Mouse (Mus musculus) limb, embryonic 12.5 days (tissue): Measurements from ENCODE around the gene Dhx37. TPM values are rescaled to one million over a fixed set of nuclear protein-coding genes. Genes with fewer than 3 reads are reported as not detected.
"Not testable (repeated sequence)": the region's sequence is repeated elsewhere in the genome, so short reads cannot be mapped to it uniquely, and the experiment has no call there.

Experiments used
- ATAC-seq: fragments of 200-750 bp; cut with Nextera tagmentation; 2 replicates; pipeline ENCODE4 v1.8.0; 2017; ENCODE audit warnings: low read depth, moderate TSS enrichment; ENCODE audit not compliant: insufficient number of reproducible peaks, insufficient read depth, low FRiP score, low TSS enrichment
- H3K27ac ChIP-seq: fragments of 300-500 bp; sonication (generic); 2 replicates; pipeline ENCODE4 v1.5.1; 2016; ENCODE audit warnings: mild to moderate bottlenecking, moderate library complexity
- H3K27me3 ChIP-seq: fragments of 300-500 bp; sonication (generic); 2 replicates; pipeline ENCODE4 v1.6.1; 2016; ENCODE audit warnings: mild to moderate bottlenecking, moderate library complexity
- H3K36me3 ChIP-seq: fragments of 300-500 bp; sonication (generic); 2 replicates; pipeline ENCODE4 v1.6.1; 2016; ENCODE audit warnings: mild to moderate bottlenecking, moderate library complexity
- H3K4me1 ChIP-seq: fragments of 300-500 bp; sonication (generic); replicated peaks from 2 replicates; pipeline ENCODE4 v1.6.1; 2016
- H3K4me2 ChIP-seq: fragments of 300-500 bp; sonication (generic); 2 replicates; pipeline ENCODE4 v1.6.1; 2016; ENCODE audit warnings: mild to moderate bottlenecking, moderate library complexity
- H3K4me3 ChIP-seq: fragments of 300-500 bp; sonication (generic); replicated peaks from 2 replicates; pipeline ENCODE4 v1.5.1; 2016; ENCODE audit warnings: mild to moderate bottlenecking
- H3K9ac ChIP-seq: fragments of 300-500 bp; sonication (generic); replicated peaks from 2 replicates; pipeline ENCODE4 v1.6.1; 2016; ENCODE audit warnings: mild to moderate bottlenecking, moderate library complexity
- H3K9me3 ChIP-seq: fragments of 300-500 bp; sonication (generic); 2 replicates; pipeline ENCODE4 v1.6.1; 2016; ENCODE audit warnings: mild to moderate bottlenecking, moderate library complexity
- WGBS: fragments of 180-500 bp; shearing (Covaris S2); methylation state at CpG from one replicate; pipeline ENCODE4 v1.1.7; 2016; 5-methylcytosine and 5-hydroxymethylcytosine counted together
- polyA plus RNA-seq: library from polyadenylated mRNA; unstranded; fragments of >200 nt; fragmentation: Nextera tagmentation; extraction: Ambion mirVana; gene quantifications from 2 replicates; pipeline ENCODE4 v1.2.1, GENCODE M21; 2016

Gene Dhx37
- polyA plus RNA-seq, 1 experiment from 2014 or later: 16.1 TPM

DNA sequence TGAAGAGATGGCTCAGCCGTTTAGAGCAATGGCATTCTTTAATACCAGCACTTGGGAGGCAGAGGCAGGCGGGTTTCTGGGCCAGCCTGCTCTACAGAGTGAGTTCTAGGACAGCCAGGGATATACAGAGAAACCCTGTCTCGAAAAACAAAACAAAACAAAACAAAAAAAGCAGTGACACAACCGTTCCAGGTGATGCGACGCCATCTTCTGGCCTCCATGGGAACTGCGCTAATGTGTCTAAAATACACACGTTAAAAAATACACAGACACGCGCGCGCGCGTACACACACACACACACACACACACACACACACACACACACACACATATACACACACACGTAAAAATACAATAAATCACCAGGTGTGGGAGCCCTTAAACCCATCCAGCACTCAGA lies 426 bp upstream of the Dhx37 start:
- H3K9me3 ChIP-seq, H3K27ac ChIP-seq, H3K27me3 ChIP-seq, H3K9ac ChIP-seq: not testable (repeated sequence)
- H3K36me3 ChIP-seq: peaks cover 25% of the 10 kb centered on the region
- peak overlapping the region; percentile 97 for H3K4me2 ChIP-seq
- ATAC-seq: peak; percentile 33; the same call in 1 of the 2 replicates
- WGBS: 54% methylated on average over 15 of the region's 15 CpGs
- H3K4me3 ChIP-seq: peak overlapping the region; percentile 93
- peaks cover 12% of the 10 kb centered on the region for H3K4me1 ChIP-seq

DNA sequence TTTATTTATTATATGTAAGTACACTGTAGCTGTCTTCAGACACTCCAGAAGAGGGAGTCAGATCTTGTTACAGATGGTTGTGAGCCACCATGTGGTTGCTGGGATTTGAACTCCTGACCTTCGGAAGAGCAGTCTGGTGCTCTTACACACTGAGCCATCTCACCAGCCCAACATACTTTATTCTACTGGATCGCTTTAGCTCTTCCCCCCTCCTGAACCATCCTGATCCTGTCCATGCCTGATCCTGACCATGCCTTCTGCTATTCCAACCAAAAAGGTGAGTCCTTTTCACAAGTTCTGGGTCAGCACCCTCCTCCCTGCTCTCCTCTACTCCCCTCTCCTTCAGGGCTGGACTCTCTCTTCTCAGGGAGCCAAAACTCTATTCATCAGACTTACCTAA lies 1.6 kb downstream of the Dhx37 start:
- WGBS: 87% methylated on average over 2 of the region's 2 CpGs
- not testable (repeated sequence) for H3K27me3 ChIP-seq, H3K9me3 ChIP-seq, H3K27ac ChIP-seq, H3K4me3 ChIP-seq, ATAC-seq
- peak overlapping the region; percentile 97; the same call in 1 of the 2 replicates for H3K4me2 ChIP-seq
- peaks cover 12% of the 10 kb centered on the region for H3K4me1 ChIP-seq
- H3K9ac ChIP-seq: peak overlapping the region; percentile 89
- peaks cover 45% of the 10 kb centered on the region for H3K36me3 ChIP-seq

DNA sequence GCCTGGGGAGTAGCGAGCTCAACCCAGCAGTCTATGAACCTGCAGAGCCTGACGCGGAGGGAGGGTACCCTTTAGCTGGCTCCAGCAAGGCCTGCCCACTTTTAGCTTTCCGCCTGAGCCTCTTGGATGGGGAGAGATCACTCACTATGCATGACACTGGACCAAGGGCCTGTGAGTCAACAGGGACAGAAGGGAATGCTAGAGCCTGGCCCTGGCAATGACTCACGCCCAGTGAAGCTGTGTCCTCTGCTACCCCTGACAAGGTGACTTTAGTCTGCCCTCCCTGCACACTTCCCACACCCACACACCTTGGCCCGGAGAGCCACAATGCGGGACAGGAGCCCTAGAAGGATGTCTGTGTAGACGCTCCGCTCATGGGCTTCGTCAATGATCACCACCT lies 7.6 kb downstream of the Dhx37 start:
- H3K9me3 ChIP-seq: no peaks in the 10 kb centered on the region
- H3K4me1 ChIP-seq: no peaks in the 10 kb centered on the region
- H3K4me2 ChIP-seq: no peak overlapping the region
- H3K27ac ChIP-seq: no peak overlapping the region
- H3K4me3 ChIP-seq: no peak overlapping the region
- H3K9ac ChIP-seq: no peak overlapping the region
- peaks cover 100% of the 10 kb centered on the region for H3K36me3 ChIP-seq
- whole genome bisulfite sequencing: 95% methylated on average over 10 of the region's 10 CpGs
- H3K27me3 ChIP-seq: no peaks in the 10 kb centered on the region
- no peak for ATAC-seq

DNA sequence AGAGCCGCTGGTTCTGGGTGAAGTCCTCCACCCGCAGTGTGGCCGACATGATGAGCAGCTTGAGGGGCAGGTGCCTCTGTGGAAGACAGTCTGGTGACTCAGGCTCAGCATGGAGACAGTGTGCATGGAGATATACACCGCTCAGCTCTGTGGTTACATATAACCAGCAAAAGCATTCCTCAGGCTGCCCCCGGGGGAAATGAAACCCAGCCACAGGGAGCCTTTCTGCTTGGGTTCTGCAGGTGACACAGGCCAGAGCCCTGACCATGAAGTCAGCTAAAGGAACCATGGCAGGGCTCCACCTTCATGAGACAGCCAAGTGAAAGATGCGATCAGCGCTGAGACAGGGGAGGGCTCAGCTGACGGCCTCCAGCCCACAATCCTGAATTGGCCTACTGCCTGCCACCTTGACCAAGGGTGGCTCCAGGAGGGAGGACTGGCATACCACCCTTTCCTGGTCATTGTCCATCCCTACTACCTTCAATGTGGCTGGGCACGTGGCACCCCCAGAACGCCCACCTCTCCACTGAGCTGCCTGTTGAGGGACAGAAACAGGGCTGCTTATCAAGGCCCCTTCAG lies 8.1 kb downstream of the Dhx37 start:
- Histone ChIP-seq H3K27me3 (no peaks in the 10 kb centered on the region), H3K36me3 (peaks cover 100% of the 10 kb centered on the region), H3K4me1 (no peaks in the 10 kb centered on the region), H3K4me2 (no peak overlapping the region), H3K9me3 (no peaks in the 10 kb centered on the region), H3K27ac (no peak overlapping the region), H3K4me3 (no peak overlapping the region), H3K9ac (no peak overlapping the region)
- 92% methylated on average over 10 of the region's 10 CpGs for WGBS
- no peak for ATAC-seq

DNA sequence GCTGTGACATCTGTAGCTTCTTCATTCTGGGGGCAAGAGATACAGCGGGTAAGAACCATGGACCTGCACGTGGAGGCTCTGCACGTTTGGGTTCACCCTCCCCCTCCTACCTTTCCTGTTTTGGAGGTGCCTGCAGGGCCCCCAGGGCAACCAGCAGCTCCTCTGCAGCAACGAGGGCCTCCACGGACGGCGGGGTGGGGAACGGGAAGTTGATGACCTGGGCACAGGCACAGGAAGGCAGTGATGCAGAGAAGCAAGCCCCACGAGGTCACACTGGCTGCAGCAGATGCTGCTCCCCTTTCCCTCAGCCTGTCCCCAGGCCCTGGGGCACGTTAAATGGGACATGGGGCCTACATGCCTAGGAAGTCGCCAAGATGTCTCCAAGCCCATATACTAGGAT lies 14.8 kb downstream of the Dhx37 start:
- Histone ChIP-seq H3K36me3 (peaks cover 99% of the 10 kb centered on the region), H3K4me1 (no peaks in the 10 kb centered on the region), H3K4me2 (no peak overlapping the region), H3K9me3 (no peaks in the 10 kb centered on the region), H3K27me3 (no peaks in the 10 kb centered on the region), H3K4me3 (no peak overlapping the region), H3K9ac (no peak overlapping the region), H3K27ac (no peak overlapping the region)
- WGBS: 83% methylated on average over 11 of the region's 11 CpGs
- no peak for ATAC-seq

DNA sequence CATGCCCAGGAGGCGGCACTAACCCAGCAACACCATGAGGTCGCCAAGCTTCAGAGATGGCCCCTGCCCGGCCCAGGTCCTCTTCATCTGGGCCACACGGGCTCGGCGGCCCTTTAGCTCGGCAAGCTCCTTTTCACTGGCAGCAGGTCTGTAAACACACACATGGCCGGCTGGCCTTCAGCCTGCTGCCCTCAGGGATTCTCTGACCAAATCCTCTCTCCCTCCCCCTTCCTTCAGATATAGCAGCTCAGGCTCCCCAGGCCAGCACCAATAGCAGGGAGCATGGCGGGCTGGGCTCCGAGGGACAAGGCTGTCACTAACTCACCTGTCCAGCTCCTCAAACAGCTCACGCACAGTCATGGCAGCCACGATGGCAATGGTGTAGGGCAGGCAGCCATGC lies 15.3 kb downstream of the Dhx37 start:
- Histone ChIP-seq H3K4me1 (no peaks in the 10 kb centered on the region), H3K4me2 (no peak overlapping the region), H3K9ac (no peak overlapping the region), H3K4me3 (no peak overlapping the region), H3K27ac (no peak overlapping the region), H3K36me3 (peaks cover 99% of the 10 kb centered on the region), H3K9me3 (no peaks in the 10 kb centered on the region), H3K27me3 (no peaks in the 10 kb centered on the region)
- no peak for ATAC-seq
- 90% methylated on average over 12 of the region's 12 CpGs for WGBS

DNA sequence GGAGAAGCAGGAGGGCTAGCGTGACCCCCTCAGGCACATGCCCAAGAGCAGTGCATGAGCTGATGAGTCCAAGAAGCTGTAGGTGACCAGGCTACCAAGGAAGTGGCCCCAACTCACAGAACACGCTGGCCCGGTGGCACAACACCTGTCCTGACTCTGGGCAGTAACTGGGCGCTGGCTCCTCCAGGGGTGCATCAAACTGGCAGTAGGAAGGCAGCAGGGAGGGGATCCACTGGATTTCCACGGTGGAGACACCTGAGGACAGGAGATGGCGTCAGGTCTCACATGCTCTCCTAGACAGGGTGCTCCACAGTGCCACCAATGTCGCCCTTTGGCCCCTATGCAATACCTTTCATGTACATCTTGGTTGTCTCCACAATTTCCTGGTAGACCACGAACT lies 17.7 kb downstream of the Dhx37 start:
- ATAC-seq: no peak
- whole genome bisulfite sequencing: 88% methylated on average over 8 of the region's 8 CpGs
- H3K4me3 ChIP-seq: no peak overlapping the region
- no peak overlapping the region for H3K4me2 ChIP-seq
- H3K4me1 ChIP-seq: no peaks in the 10 kb centered on the region
- H3K9ac ChIP-seq: no peak overlapping the region
- peaks cover 81% of the 10 kb centered on the region for H3K36me3 ChIP-seq
- H3K27ac ChIP-seq: no peak overlapping the region
- no peaks in the 10 kb centered on the region for H3K27me3 ChIP-seq
- H3K9me3 ChIP-seq: no peaks in the 10 kb centered on the region

DNA sequence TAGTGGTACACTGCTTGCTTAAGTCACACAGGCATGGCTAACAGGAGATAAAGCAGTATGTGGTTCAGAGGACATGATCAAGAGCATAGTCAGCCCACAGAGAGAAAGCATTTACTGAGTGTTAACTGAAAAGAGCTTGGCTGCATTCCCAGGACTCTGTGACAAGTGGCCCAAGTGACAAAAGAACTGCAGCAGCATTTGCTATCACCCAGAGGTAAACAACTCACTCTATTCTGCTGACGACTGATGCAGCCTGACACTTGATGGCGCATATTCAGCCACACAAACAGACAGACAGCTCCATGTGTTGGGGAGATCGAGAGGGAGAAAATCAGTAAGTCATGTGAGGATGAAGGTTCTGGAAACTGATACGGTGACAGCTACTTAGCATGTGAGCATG lies 20.2 kb downstream of the Dhx37 start:
- no peak for ATAC-seq

DNA sequence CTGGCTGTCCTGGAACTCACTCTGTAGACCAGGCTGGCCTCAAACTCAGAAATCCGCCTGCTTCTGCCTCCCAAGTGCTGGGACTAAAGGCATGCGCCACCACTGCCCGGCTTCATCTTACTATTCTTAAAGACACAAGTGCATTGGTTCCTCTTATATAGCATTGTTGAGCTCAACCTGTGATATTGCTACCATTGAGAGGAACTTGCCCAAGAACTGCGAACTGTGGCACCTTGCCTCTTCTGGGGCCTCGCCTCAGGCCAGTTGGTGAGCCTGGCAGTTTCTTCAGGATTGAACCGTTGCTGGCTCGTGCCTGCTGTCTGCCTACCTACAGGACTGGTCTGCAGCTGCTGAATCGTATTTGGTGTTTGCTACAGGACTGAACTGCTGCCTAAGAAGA lies 21.4 kb downstream of the Dhx37 start:
- H3K36me3 ChIP-seq: peaks cover 45% of the 10 kb centered on the region
- H3K27me3 ChIP-seq, H3K4me1 ChIP-seq, H3K27ac ChIP-seq, H3K9me3 ChIP-seq, H3K9ac ChIP-seq, H3K4me3 ChIP-seq, ATAC-seq, H3K4me2 ChIP-seq: not testable (repeated sequence)
- 91% methylated on average over 8 of the region's 8 CpGs for WGBS

More for the DNA sequence above, 20.2 kb downstream of the Dhx37 start:
- H3K27me3 ChIP-seq: no peaks in the 10 kb centered on the region
- H3K27ac ChIP-seq: no peak overlapping the region
- no peaks in the 10 kb centered on the region for H3K9me3 ChIP-seq
- H3K4me2 ChIP-seq: no peak overlapping the region
- peaks cover 57% of the 10 kb centered on the region for H3K36me3 ChIP-seq
- H3K4me1 ChIP-seq: peaks cover 8% of the 10 kb centered on the region; the same call in 1 of the 2 replicates
- no peak overlapping the region for H3K9ac ChIP-seq
- WGBS: 90% methylated on average over 4 of the region's 4 CpGs
- no peak overlapping the region for H3K4me3 ChIP-seq

DNA sequence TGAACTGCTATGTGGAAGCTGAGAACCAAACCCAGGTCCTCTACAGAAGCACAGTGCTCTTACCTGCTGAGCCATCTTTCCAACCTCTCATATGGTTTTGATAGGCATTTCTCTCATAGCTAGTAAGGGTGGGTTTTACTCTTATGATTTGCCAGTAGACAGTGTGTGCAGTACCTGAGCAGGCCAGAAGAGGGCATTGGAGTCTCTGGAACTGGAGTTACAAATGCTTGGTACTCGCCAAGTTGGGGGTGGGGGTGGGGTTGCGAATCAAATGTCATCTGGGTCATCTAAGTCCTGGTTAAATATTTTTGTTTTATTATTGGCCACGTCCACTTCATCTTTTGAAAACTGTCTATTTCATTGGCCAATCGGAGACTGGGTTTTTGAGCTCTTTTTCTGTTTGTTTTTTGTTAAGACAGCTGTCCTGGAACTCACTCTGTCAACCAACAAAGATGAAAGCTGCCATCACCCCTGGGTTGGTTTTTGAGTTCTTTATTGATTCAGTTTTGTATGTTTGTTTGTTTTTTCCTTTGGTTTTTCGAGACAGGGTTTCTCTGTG lies 21.9 kb downstream of the Dhx37 start:
- no peak overlapping the region for H3K9ac ChIP-seq

DNA sequence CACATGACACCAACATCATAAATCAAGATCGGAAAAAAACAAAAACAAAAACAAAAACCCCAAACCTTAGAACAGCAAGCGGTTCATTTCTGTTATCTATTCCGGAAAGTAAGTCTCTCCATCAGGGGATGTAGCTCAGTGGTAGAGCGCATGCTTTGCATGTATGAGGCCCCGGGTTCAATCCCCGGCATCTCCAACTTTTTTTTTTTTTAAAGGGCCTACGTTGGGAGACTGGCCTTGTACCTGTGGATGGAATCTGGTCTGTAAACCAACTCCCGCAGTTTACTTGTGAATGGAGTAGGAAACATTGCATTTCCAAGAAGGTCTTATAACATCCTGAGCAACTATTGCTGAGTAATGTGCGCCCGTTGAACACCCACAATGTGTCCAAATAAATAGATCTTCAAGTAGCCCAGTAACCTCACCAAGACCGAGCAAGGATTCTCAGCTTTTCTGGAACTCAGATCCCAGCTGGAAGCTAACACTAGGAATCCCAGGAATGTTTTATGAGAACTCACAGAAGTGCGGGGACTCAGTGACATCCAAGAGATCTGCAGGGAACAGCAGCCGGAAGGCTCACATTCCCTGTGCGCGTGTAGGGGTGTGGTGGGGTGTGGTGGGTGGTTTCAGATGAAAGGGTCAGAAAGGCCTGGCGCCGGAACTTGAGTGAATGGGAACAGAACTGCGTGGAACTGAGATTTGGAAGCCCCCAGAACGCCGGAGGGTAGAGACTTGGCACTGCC lies 24.4 kb downstream of the Dhx37 start:
- Histone ChIP-seq H3K36me3 (peaks cover 15% of the 10 kb centered on the region), H3K9ac (no peak overlapping the region; the same call in 1 of the 2 replicates), H3K27ac (no peak overlapping the region), H3K4me3 (peak overlapping the region; percentile 31), H3K9me3 (no peaks in the 10 kb centered on the region), H3K4me1 (peaks cover 17% of the 10 kb centered on the region), H3K27me3 (no peaks in the 10 kb centered on the region), H3K4me2 (peak overlapping the region; percentile 41)
- 6% methylated on average over 20 of the region's 20 CpGs for WGBS
- no peak for ATAC-seq

More for the DNA sequence above, 21.9 kb downstream of the Dhx37 start:
- peaks cover 40% of the 10 kb centered on the region for H3K36me3 ChIP-seq
- H3K4me3 ChIP-seq: no peak overlapping the region
- ATAC-seq: no peak
- no peaks in the 10 kb centered on the region for H3K9me3 ChIP-seq
- no peak overlapping the region for H3K4me2 ChIP-seq
- 55% methylated on average over 5 of the region's 5 CpGs for whole genome bisulfite sequencing
- H3K4me1 ChIP-seq: peaks cover 13% of the 10 kb centered on the region
- no peaks in the 10 kb centered on the region for H3K27me3 ChIP-seq
- no peak overlapping the region for H3K27ac ChIP-seq
